In genomic region chr8:70493692-70494415, GRCm38 (mm10) we compare ENCODE assay signal across 11 mouse cellular contexts. TPM values are rescaled to one million over a fixed set of nuclear protein-coding genes. Genes with fewer than 3 reads are reported as not detected.
A peak's percentile ranks its signal among the peaks of the same experiment; 100 is the strongest.
DNase-seq lines count a peak whose midpoint lies in the region; ATAC-seq and TF ChIP-seq lines count a peak whose summit lies in the region.
"Had no signal": no experiment of that assay in that cellular context is flagged by ENCODE, and none has a peak within 500 bp of the region (broad histone marks: within the 10 kb centered on the region; RNA-seq: fewer than 3 reads in every experiment).

No protein-coding gene starts in this region.

- H3K4me1 ChIP-seq in heart, postnatal 0 days (ENCODE audit: control insufficient read depth, insufficient read depth): peaks cover 16% of the 10 kb centered on the region; the same call in 1 of the 2 replicates
- H3K4me1 ChIP-seq in brown adipose tissue, adult 24 weeks (ENCODE audit: control insufficient read depth, insufficient read depth, insufficient read length, low read length): no peaks in the 10 kb centered on the region
- H3K4me1 ChIP-seq in hindbrain, embryonic 16.5 days (ENCODE audit: control insufficient read depth, insufficient read depth, low read depth, low read length): peaks cover 33% of the 10 kb centered on the region

- peak; percentile 43 for TF ChIP-seq POLR2A in myocyte (IDR thresholded peaks at IDR 0.05; ENCODE audit: insufficient read length, low read depth)

- 1% methylated on average over 40 of the region's 47 CpGs for WGBS in heart, postnatal 0 days
- 2% methylated on average over 42 of the region's 47 CpGs for WGBS in hindbrain, embryonic 16.5 days

- H3K27ac ChIP-seq in heart, postnatal 0 days (ENCODE audit: low read depth): no peak overlapping the region
- no peak overlapping the region for H3K27ac ChIP-seq in brown adipose tissue, adult 24 weeks (replicated peaks; ENCODE audit: low read depth, low read length)
- no peak overlapping the region for H3K27ac ChIP-seq in hindbrain, embryonic 16.5 days (ENCODE audit: low read depth, low read length)

- peaks cover 96% of the 10 kb centered on the region for H3K27me3 ChIP-seq in heart, postnatal 0 days (ENCODE audit: control insufficient read depth, insufficient read depth, low read length)
- H3K27me3 ChIP-seq in hindbrain, embryonic 16.5 days (replicated peaks; ENCODE audit: control insufficient read depth, insufficient read depth, low read length): peaks cover 82% of the 10 kb centered on the region
- no peaks in the 10 kb centered on the region for H3K27me3 ChIP-seq in myocyte (ENCODE audit: control insufficient read depth, insufficient read depth, insufficient read length)

- no peak overlapping the region for H3K9ac ChIP-seq in heart, postnatal 0 days (replicated peaks; ENCODE audit: low read depth, low read length)
- H3K9ac ChIP-seq in hindbrain, embryonic 16.5 days (ENCODE audit: low read depth, low read length): peak overlapping the region; percentile 33

- H3ac ChIP-seq in myocyte (ENCODE audit: control insufficient read depth, insufficient read length): peak overlapping the region; percentile 32

- H3K9me3 ChIP-seq in heart, postnatal 0 days (replicated peaks; ENCODE audit: control insufficient read depth, low read length): no peaks in the 10 kb centered on the region
- no peaks in the 10 kb centered on the region for H3K9me3 ChIP-seq in hindbrain, embryonic 16.5 days (ENCODE audit: control insufficient read depth, low read length)

- no peak for DNase-seq in heart, postnatal 0 days (ENCODE audit: low spot score)
- DNase-seq in heart, adult 9 months (ENCODE audit: low spot score in 2 of 2): no peak
- DNase-seq in thymus, adult 18-20 months: no peak
- DNase-seq in spleen, adult 12 weeks (ENCODE audit: low spot score): no peak
- DNase-seq: cerebellum, postnatal 36 days; kidney, adult 8-10 months had no signal

- ATAC-seq in heart, postnatal 0 days (ENCODE audit: insufficient read depth, low read depth): no peak; the same call in 1 of the 2 replicates
- ATAC-seq in hindbrain, embryonic 16.5 days: no peak
- no peak for ATAC-seq in monocyte, adult 5-6 weeks (replicated peaks; ENCODE audit: insufficient number of reproducible peaks, low FRiP score, low TSS enrichment, poor library complexity, severe bottlenecking)

- H3K4me2 ChIP-seq in heart, postnatal 0 days (ENCODE audit: low read depth, low read length): peak overlapping the region; percentile 73
- peak overlapping the region; percentile 55 for H3K4me2 ChIP-seq in hindbrain, embryonic 16.5 days (ENCODE audit: low read length)
- H3K4me2 ChIP-seq in myocyte (ENCODE audit: low read depth): peak overlapping the region; percentile 79

- peaks cover 13% of the 10 kb centered on the region for H3K79me2 ChIP-seq in myocyte (ENCODE audit: control insufficient read depth, insufficient read depth)

- no peak for TF ChIP-seq EP300 in heart, postnatal 0 days (IDR thresholded peaks at IDR 0.05; ENCODE audit: low read depth)

- TF ChIP-seq CTCF in heart, postnatal 0 days (IDR thresholded peaks at IDR 0.05; ENCODE audit: low read depth): no peak

- H3K4me3 ChIP-seq in heart, postnatal 0 days (ENCODE audit: low read depth, low read length): peak overlapping the region; percentile 50
- peak overlapping the region; percentile 30 for H3K4me3 ChIP-seq in brown adipose tissue, adult 24 weeks (ENCODE audit: insufficient read depth, low read depth, low read length)
- H3K4me3 ChIP-seq in hindbrain, embryonic 16.5 days (ENCODE audit: low read length): peak overlapping the region; percentile 31
- H3K4me3 ChIP-seq in myocyte: peak overlapping the region; percentile 47

- no peaks in the 10 kb centered on the region for H3K36me3 ChIP-seq in heart, postnatal 0 days (replicated peaks; ENCODE audit: control insufficient read depth, insufficient read depth, low read length)
- H3K36me3 ChIP-seq in hindbrain, embryonic 16.5 days (ENCODE audit: control insufficient read depth, insufficient read depth, low read length): no peaks in the 10 kb centered on the region
- H3K36me3 ChIP-seq in myocyte (ENCODE audit: control insufficient read depth, insufficient read depth): no peaks in the 10 kb centered on the region

TF ChIP-seq in myocyte, 11 proteins besides CTCF, POLR2A, EP300 and RAD21:
- TF ChIP-seq MAX (IDR thresholded peaks at IDR 0.05; ENCODE audit: low read depth) (no peak), POLR2AphosphoS2 (IDR thresholded peaks at IDR 0.05; ENCODE audit: insufficient read length, low read depth) (no peak), USF1 (IDR thresholded peaks at IDR 0.05; ENCODE audit: low read depth) (no peak)

RNA-seq across cellular contexts. Expression of gene Crlf1, which starts 0.9 kb away (rescaled TPM):
- not detected in 2 replicates for total RNA-seq in heart, postnatal 0 days (2014; rRNA removed; ENCODE audit: low replicate concordance)
- polyA plus RNA-seq in heart, postnatal 0 days (2015; fragmentation: Nextera tagmentation; extraction: Ambion mirVana): 0.16 and 0.66 TPM in 2 replicates
- 1.3 TPM in 1 of 2 replicates, not detected in the other for polyA plus RNA-seq in brown adipose tissue, adult 24 weeks (2012; ENCODE audit: insufficient read depth, insufficient read length, missing spikeins)
- 9.3 and 15.5 TPM in 2 replicates for polyA plus RNA-seq in hindbrain, embryonic 16.5 days (2015; fragmentation: Nextera tagmentation; extraction: Ambion mirVana)
- 99.1 TPM for polyA plus RNA-seq in myocyte (2012; fragmentation: generic; extraction: Trizol)
- not detected in 3 replicates for total RNA-seq in monocyte, adult 5-6 weeks (2017)

RNA-seq across cellular contexts. Expression of gene Tmem59l, which starts 6.7 kb away (rescaled TPM):
- total RNA-seq in heart, postnatal 0 days (2014; rRNA removed; ENCODE audit: low replicate concordance): not detected in 2 replicates
- not detected in 2 replicates for polyA plus RNA-seq in heart, postnatal 0 days (2015; fragmentation: Nextera tagmentation; extraction: Ambion mirVana)
- polyA plus RNA-seq in brown adipose tissue, adult 24 weeks (2012; ENCODE audit: insufficient read depth, insufficient read length, missing spikeins): not detected in 2 replicates
- 164 and 190 TPM in 2 replicates for polyA plus RNA-seq in hindbrain, embryonic 16.5 days (2015; fragmentation: Nextera tagmentation; extraction: Ambion mirVana)
- polyA plus RNA-seq in myocyte (2012; fragmentation: generic; extraction: Trizol): 0.04 TPM
- not detected in 3 replicates for total RNA-seq in monocyte, adult 5-6 weeks (2017)
- total RNA-seq: MEL had no signal

RNA-seq across cellular contexts. Expression of gene Rex1bd, which starts 12.7 kb away (rescaled TPM):
- 121 and 145 TPM in 2 replicates for total RNA-seq in heart, postnatal 0 days (2014; rRNA removed; ENCODE audit: low replicate concordance)
- polyA plus RNA-seq in heart, postnatal 0 days (2015; fragmentation: Nextera tagmentation; extraction: Ambion mirVana): 139 and 146 TPM in 2 replicates
- 191 and 207 TPM in 2 replicates for polyA plus RNA-seq in brown adipose tissue, adult 24 weeks (2012; ENCODE audit: insufficient read depth, insufficient read length, missing spikeins)
- 173 and 192 TPM in 2 replicates for polyA plus RNA-seq in hindbrain, embryonic 16.5 days (2015; fragmentation: Nextera tagmentation; extraction: Ambion mirVana)
- 259 TPM for polyA plus RNA-seq in myocyte (2012; fragmentation: generic; extraction: Trizol)
- total RNA-seq in monocyte, adult 5-6 weeks (2017): 16.6 to 32.7 TPM (median 26.1 TPM) in 3 replicates

RNA-seq across cellular contexts. Expression of gene Uba52, which starts 16.7 kb away (rescaled TPM):
- total RNA-seq in heart, postnatal 0 days (2014; rRNA removed; ENCODE audit: low replicate concordance): 887 and 1,064 TPM in 2 replicates
- polyA plus RNA-seq in heart, postnatal 0 days (2015; fragmentation: Nextera tagmentation; extraction: Ambion mirVana): 1,011 and 1,075 TPM in 2 replicates
- polyA plus RNA-seq in brown adipose tissue, adult 24 weeks (2012; ENCODE audit: insufficient read depth, insufficient read length, missing spikeins): 977 and 1,552 TPM in 2 replicates
- 576 and 598 TPM in 2 replicates for polyA plus RNA-seq in hindbrain, embryonic 16.5 days (2015; fragmentation: Nextera tagmentation; extraction: Ambion mirVana)
- polyA plus RNA-seq in myocyte (2012; fragmentation: generic; extraction: Trizol): 2,253 TPM
- total RNA-seq in monocyte, adult 5-6 weeks (2017): 1,178 to 1,886 TPM (median 1,315 TPM) in 3 replicates

RNA-seq across cellular contexts. Expression of gene Klhl26, which starts 17.1 kb away (rescaled TPM):
- total RNA-seq in heart, postnatal 0 days (2014; rRNA removed; ENCODE audit: low replicate concordance): 15.8 and 22.6 TPM in 2 replicates
- 7.1 and 8.7 TPM in 2 replicates for polyA plus RNA-seq in heart, postnatal 0 days (2015; fragmentation: Nextera tagmentation; extraction: Ambion mirVana)
- polyA plus RNA-seq in brown adipose tissue, adult 24 weeks (2012; ENCODE audit: insufficient read depth, insufficient read length, missing spikeins): 9.3 and 9.5 TPM in 2 replicates
- polyA plus RNA-seq in hindbrain, embryonic 16.5 days (2015; fragmentation: Nextera tagmentation; extraction: Ambion mirVana): 36.1 and 37.5 TPM in 2 replicates
- polyA plus RNA-seq in myocyte (2012; fragmentation: generic; extraction: Trizol): 32.5 TPM
- total RNA-seq in monocyte, adult 5-6 weeks (2017): 3.3 to 8.3 TPM (median 3.4 TPM) in 3 replicates

Comparison
In these comparisons a context has a peak if more than half of its experiments do, and no peak if none do; other contexts are left out.
1. RNA of gene Tmem59l, which starts 6.7 kb away (polyA plus RNA-seq): 164 to 190 TPM in hindbrain, embryonic 16.5 days; 0.04 TPM in myocyte (single experiment), not detected in heart, postnatal 0 days and not detected in brown adipose tissue, adult 24 weeks; every median in the first group is over 100 times any median in the second.
2. Peak in every context shown above with its lines, with median percentiles within 50 percentile points of each other: H3K4me2 ChIP-seq and H3K4me3 ChIP-seq.